Mouse (Mus musculus) hindbrain, embryonic 10.5 days (tissue): ENCODE data around the gene Scml4. TPM values are rescaled to one million over a fixed set of nuclear protein-coding genes. Genes with fewer than 3 reads are reported as not detected.

ENCODE experiments used
- DNase-seq: peaks from one replicate; pipeline ENCODE4 v3.0.0-alpha.2; 2017; ENCODE audit warnings: low spot score
- H3K27ac ChIP-seq: fragments of 300-500 bp; sonication (generic); 2 replicates; pipeline ENCODE4 v1.5.1; 2016; ENCODE audit warnings: mild to moderate bottlenecking, moderate library complexity
- H3K27me3 ChIP-seq: fragments of 300-500 bp; sonication (generic); 2 replicates; pipeline ENCODE4 v1.6.1; 2016; ENCODE audit warnings: mild to moderate bottlenecking; ENCODE audit not compliant: poor library complexity, insufficient read depth, severe bottlenecking
- H3K36me3 ChIP-seq: fragments of 300-500 bp; sonication (generic); 2 replicates; pipeline ENCODE4 v1.6.1; 2016; ENCODE audit warnings: mild to moderate bottlenecking, moderate library complexity
- H3K4me1 ChIP-seq: fragments of 300-500 bp; sonication (generic); replicated peaks from 2 replicates; pipeline ENCODE4 v1.6.1; 2016; ENCODE audit warnings: mild to moderate bottlenecking
- H3K4me3 ChIP-seq: fragments of 300-500 bp; sonication (generic); 2 replicates; pipeline ENCODE4 v1.5.1; 2016; ENCODE audit warnings: mild to moderate bottlenecking, moderate library complexity
- H3K9me3 ChIP-seq: fragments of 300-500 bp; sonication (generic); 2 replicates; pipeline ENCODE4 v1.6.1; 2016; ENCODE audit warnings: mild to moderate bottlenecking, moderate library complexity
- WGBS: fragments of 180-500 bp; shearing (Covaris S2); methylation state at CpG from one replicate; pipeline ENCODE4 v1.1.7; 2016; 5-methylcytosine and 5-hydroxymethylcytosine counted together
- polyA plus RNA-seq: library from polyadenylated mRNA; unstranded; fragments of >200 nt; fragmentation: Nextera tagmentation; extraction: Ambion mirVana; gene quantifications from 2 replicates; pipeline ENCODE4 v1.2.1, GENCODE M21; 2016

Scml4 gene
- polyA plus RNA-seq, 1 experiment from 2014 or later = 1.8 TPM

GRCm38 (mm10) chr10:42962181-42962601, 102.0 kb downstream of the Scml4 start:
- no peak for DNase-seq
- Histone ChIP-seq H3K27ac (peak overlapping the region; percentile 36; the same call in 1 of the 2 replicates), H3K4me3 (no peak overlapping the region), H3K36me3 (no peaks in the 10 kb centered on the region), H3K4me1 (peaks cover 37% of the 10 kb centered on the region), H3K9me3 (no peaks in the 10 kb centered on the region), H3K27me3 (peaks cover 15% of the 10 kb centered on the region; the same call in 1 of the 2 replicates)
- WGBS = 87% methylated on average over 6 of the region's 6 CpGs

GRCm38 (mm10) chr10:42962655-42963054, 102.5 kb downstream of the Scml4 start:
- Histone ChIP-seq H3K36me3 (no peaks in the 10 kb centered on the region), H3K4me3 (no peak overlapping the region), H3K4me1 (peaks cover 33% of the 10 kb centered on the region), H3K27me3 (peaks cover 10% of the 10 kb centered on the region; the same call in 1 of the 2 replicates), H3K9me3 (no peaks in the 10 kb centered on the region), H3K27ac (peak overlapping the region; percentile 17; the same call in 1 of the 2 replicates)
- no peak for DNase-seq
- WGBS = 94% methylated on average over 13 of the region's 13 CpGs

GRCm38 (mm10) chr10:42963061-42963460, 102.9 kb downstream of the Scml4 start:
- no peak overlapping the region for H3K4me3 ChIP-seq
- H3K27me3 ChIP-seq = peaks cover 9% of the 10 kb centered on the region; the same call in 1 of the 2 replicates
- no peaks in the 10 kb centered on the region for H3K36me3 ChIP-seq
- DNase-seq = no peak
- H3K4me1 ChIP-seq = peaks cover 29% of the 10 kb centered on the region
- H3K27ac ChIP-seq = no peak overlapping the region
- no peaks in the 10 kb centered on the region for H3K9me3 ChIP-seq
- WGBS = 95% methylated on average over 2 of the region's 2 CpGs

GRCm38 (mm10) chr10:42968332-42968731, 108.2 kb downstream of the Scml4 start:
- H3K4me1 ChIP-seq = peaks cover 32% of the 10 kb centered on the region
- peaks cover 20% of the 10 kb centered on the region for H3K27me3 ChIP-seq
- H3K9me3 ChIP-seq = no peaks in the 10 kb centered on the region
- no peak overlapping the region for H3K4me3 ChIP-seq
- 5% methylated on average over 2 of the region's 2 CpGs for whole genome bisulfite sequencing
- no peak for DNase-seq
- no peaks in the 10 kb centered on the region for H3K36me3 ChIP-seq
- H3K27ac ChIP-seq = 0 out of 2 replicates have a peak overlapping the region, but pooled peaks have one; percentile 35

GRCm38 (mm10) chr10:42972504-42973172, 112.5 kb downstream of the Scml4 start:
- H3K27ac ChIP-seq = peak overlapping the region; percentile 35
- H3K36me3 ChIP-seq = no peaks in the 10 kb centered on the region
- WGBS = 30% methylated on average over 18 of the region's 18 CpGs
- peaks cover 40% of the 10 kb centered on the region for H3K27me3 ChIP-seq
- peak; percentile 82 for DNase-seq
- no peaks in the 10 kb centered on the region for H3K9me3 ChIP-seq
- peaks cover 44% of the 10 kb centered on the region for H3K4me1 ChIP-seq
- H3K4me3 ChIP-seq = no peak overlapping the region

GRCm38 (mm10) chr10:42973537-42973936, 113.4 kb downstream of the Scml4 start:
- peaks cover 43% of the 10 kb centered on the region for H3K27me3 ChIP-seq
- H3K36me3 ChIP-seq = no peaks in the 10 kb centered on the region
- H3K4me3 ChIP-seq = no peak overlapping the region
- no peak for DNase-seq
- no peaks in the 10 kb centered on the region for H3K9me3 ChIP-seq
- H3K27ac ChIP-seq = no peak overlapping the region
- WGBS = 58% methylated on average over 4 of the region's 4 CpGs
- H3K4me1 ChIP-seq = peaks cover 39% of the 10 kb centered on the region

- Histone ChIP-seq H3K4me1 (peaks cover 32% of the 10 kb centered on the region), H3K9me3 (no peaks in the 10 kb centered on the region), H3K36me3 (no peaks in the 10 kb centered on the region), H3K4me3 (no peak overlapping the region), H3K27ac (no peak overlapping the region), H3K27me3 (peaks cover 37% of the 10 kb centered on the region)
- no peak for DNase-seq
- 81% methylated on average over 6 of the region's 6 CpGs for WGBS
Observed at GRCm38 (mm10) chr10:42976577-42976976, 116.4 kb downstream of the Scml4 start.

GRCm38 (mm10) chr10:42978346-42978745, 118.2 kb downstream of the Scml4 start:
- no peak for DNase-seq
- 59% methylated on average over 3 of the region's 3 CpGs for WGBS
- Histone ChIP-seq H3K27ac (no peak overlapping the region), H3K9me3 (no peaks in the 10 kb centered on the region), H3K4me3 (no peak overlapping the region), H3K36me3 (no peaks in the 10 kb centered on the region), H3K4me1 (peaks cover 33% of the 10 kb centered on the region), H3K27me3 (peaks cover 42% of the 10 kb centered on the region)

GRCm38 (mm10) chr10:42980999-42981757, 121.0 kb downstream of the Scml4 start:
- Histone ChIP-seq H3K27ac (peak overlapping the region; percentile 69), H3K4me1 (peaks cover 31% of the 10 kb centered on the region), H3K27me3 (peaks cover 22% of the 10 kb centered on the region), H3K36me3 (no peaks in the 10 kb centered on the region), H3K9me3 (no peaks in the 10 kb centered on the region), H3K4me3 (no peak overlapping the region)
- 57% methylated on average over 7 of the region's 7 CpGs for WGBS
- DNase-seq = peak; percentile 44

GRCm38 (mm10) chr10:42984886-42985285, 124.7 kb downstream of the Scml4 start:
- 45% methylated on average over 4 of the region's 4 CpGs for WGBS

GRCm38 (mm10) chr10:42987594-42988052, 127.5 kb downstream of the Scml4 start:
- Histone ChIP-seq H3K4me1 (peaks cover 51% of the 10 kb centered on the region), H3K4me3 (no peak overlapping the region), H3K36me3 (no peaks in the 10 kb centered on the region), H3K27ac (no peak overlapping the region), H3K27me3 (peaks cover 22% of the 10 kb centered on the region), H3K9me3 (no peaks in the 10 kb centered on the region)
- 20% methylated on average over 6 of the region's 6 CpGs for WGBS
- DNase-seq = peak; percentile 74

More at GRCm38 (mm10) chr10:42984886-42985285, 124.7 kb downstream of the Scml4 start:
- Histone ChIP-seq H3K27ac (no peak overlapping the region), H3K9me3 (no peaks in the 10 kb centered on the region), H3K36me3 (no peaks in the 10 kb centered on the region), H3K27me3 (peaks cover 15% of the 10 kb centered on the region), H3K4me1 (peaks cover 53% of the 10 kb centered on the region), H3K4me3 (no peak overlapping the region)
- no peak for DNase-seq

GRCm38 (mm10) chr10:42988627-42989026, 128.5 kb downstream of the Scml4 start:
- H3K27ac ChIP-seq = no peak overlapping the region
- no peaks in the 10 kb centered on the region for H3K9me3 ChIP-seq
- peaks cover 55% of the 10 kb centered on the region for H3K4me1 ChIP-seq
- no peak overlapping the region for H3K4me3 ChIP-seq
- no peaks in the 10 kb centered on the region for H3K36me3 ChIP-seq
- DNase-seq = no peak
- H3K27me3 ChIP-seq = peaks cover 24% of the 10 kb centered on the region
- 58% methylated on average over 15 of the region's 15 CpGs for WGBS

GRCm38 (mm10) chr10:42989910-42990309, 129.7 kb downstream of the Scml4 start:
- H3K27me3 ChIP-seq = peaks cover 24% of the 10 kb centered on the region
- no peak overlapping the region for H3K27ac ChIP-seq
- WGBS = 35% methylated on average over 6 of the region's 6 CpGs
- H3K4me1 ChIP-seq = peaks cover 62% of the 10 kb centered on the region
- no peaks in the 10 kb centered on the region for H3K36me3 ChIP-seq
- peak; percentile 85 for DNase-seq
- no peak overlapping the region for H3K4me3 ChIP-seq
- H3K9me3 ChIP-seq = no peaks in the 10 kb centered on the region
